Mouse (Mus musculus) liver, embryonic 14.5 days (tissue): ENCODE measurements around the gene Pikfyve. TPM values are rescaled to one million over a fixed set of nuclear protein-coding genes. Genes with fewer than 3 reads are reported as not detected.
"Not testable (repeated sequence)": the region's sequence is repeated elsewhere in the genome, so short reads cannot be mapped to it uniquely, and the experiment has no call there.

ENCODE experiments used
- ATAC-seq: fragments of 200-750 bp; cut with Nextera tagmentation; 2 replicates; pipeline ENCODE4 v1.8.0; 2017; ENCODE audit warnings: moderate number of reproducible peaks, mild to moderate bottlenecking, moderate library complexity; ENCODE audit not compliant: insufficient read depth
- DNase-seq, 3 experiments: peaks; one replicate each; pipeline ENCODE4 v3.0.0-alpha.2; 2012 to 2013; ENCODE audit warnings: low read depth in 3 of 3, low spot score in 3 of 3
- H3K27ac ChIP-seq: fragments of 300-500 bp; sonication (generic); 2 replicates; pipeline ENCODE4 v1.5.1; 2014; ENCODE audit warnings: moderate library complexity, mild to moderate bottlenecking, control low read depth, inconsistent platforms
- H3K27me3 ChIP-seq: fragments of 300-500 bp; sonication (generic); 2 replicates; pipeline ENCODE4 v1.6.1; 2014; ENCODE audit warnings: mild to moderate bottlenecking, low read length, moderate library complexity; ENCODE audit not compliant: control insufficient read depth, insufficient read depth
- H3K36me3 ChIP-seq: fragments of 300-500 bp; sonication (generic); replicated peaks from 2 replicates; pipeline ENCODE4 v1.6.1; 2014; ENCODE audit warnings: low read depth; ENCODE audit not compliant: control insufficient read depth, insufficient read depth
- H3K4me1 ChIP-seq, 2 experiments: fragments of 200-500 bp in 1 of 2; fragments of 300-500 bp in 1 of 2; sonication (generic) in 1 of 2; replicated peaks; 2 replicates each; pipeline ENCODE4 v1.6.1; 2012 to 2014; ENCODE audit warnings: antibody characterized with exemption in 1 of 2, inconsistent platforms in 1 of 2, low read length in 1 of 2; ENCODE audit not compliant: control insufficient read depth in 2 of 2, insufficient read depth in 2 of 2
- H3K4me2 ChIP-seq: fragments of 300-500 bp; sonication (generic); 2 replicates; pipeline ENCODE4 v1.6.1; 2014; ENCODE audit warnings: low read depth, mild to moderate bottlenecking, control low read depth, moderate library complexity
- H3K4me3 ChIP-seq, 2 experiments: fragments of 200-500 bp in 1 of 2; fragments of 300-500 bp in 1 of 2; sonication (generic) in 1 of 2; 2 replicates each; pipeline ENCODE4 v1.5.1; 2012 to 2014; ENCODE audit warnings: low read depth in 2 of 2, low read length in 2 of 2, mild to moderate bottlenecking in 2 of 2, control low read depth in 1 of 2, inconsistent platforms in 1 of 2, moderate library complexity in 1 of 2; ENCODE audit not compliant: insufficient read depth in 1 of 2
- H3K9ac ChIP-seq: fragments of 300-500 bp; sonication (generic); replicated peaks from 2 replicates; pipeline ENCODE4 v1.6.1; 2014; ENCODE audit warnings: mild to moderate bottlenecking, control low read depth, moderate library complexity
- H3K9me3 ChIP-seq: fragments of 300-500 bp; sonication (generic); 2 replicates; pipeline ENCODE4 v1.6.1; 2016; ENCODE audit warnings: low read length, mixed read lengths; ENCODE audit not compliant: control insufficient read depth
- CTCF ChIP-seq: IDR thresholded peaks from 2 replicates; pipeline ENCODE4 v1.5.1; 2016; ENCODE audit warnings: antibody characterized with exemption, low read depth, control low read depth
- EP300 ChIP-seq: IDR thresholded peaks from 2 replicates; pipeline ENCODE4 v1.6.1; 2016; ENCODE audit warnings: antibody characterized with exemption, low read depth
- WGBS: fragments of 180-500 bp; shearing (Covaris S2); extraction: QIAGEN DNeasy Blood & Tissue Kit; methylation state at CpG from one replicate; pipeline ENCODE4 v1.1.7; 2014; ENCODE audit not compliant: insufficient replicate concordance; 5-methylcytosine and 5-hydroxymethylcytosine counted together
- polyA plus RNA-seq, 2 experiments: library from polyadenylated mRNA; depleted of rRNA in 1 of 2; stranded (reverse) in 1 of 2; unstranded in 1 of 2; fragments of >200 nt; fragmentation: Nextera tagmentation in 1 of 2; extraction: Ambion mirVana in 1 of 2; gene quantifications; 2 replicates each; pipeline versions ENCODE4 v1.2.1 to v1.2.3; 2012 to 2014

Pikfyve gene
- polyA plus RNA-seq, 2 experiments = 2.6 to 5.1 TPM

GRCm38 (mm10) chr1:65213214-65213613 is 26.7 kb downstream of the Pikfyve start:
- H3K9ac ChIP-seq = no peak overlapping the region
- 62% methylated on average over 2 of the region's 2 CpGs for WGBS
- no peak overlapping the region for H3K4me2 ChIP-seq
- no peaks in the 10 kb centered on the region; the same call in 1 of the 2 replicates for H3K36me3 ChIP-seq
- H3K4me3 ChIP-seq = no peak overlapping the region
- no peak for ATAC-seq
- no peaks in the 10 kb centered on the region for H3K4me1 ChIP-seq
- H3K9me3 ChIP-seq = no peaks in the 10 kb centered on the region
- H3K27ac ChIP-seq = no peak overlapping the region
- H3K27me3 ChIP-seq = no peaks in the 10 kb centered on the region
- DNase-seq = no peak
- TF ChIP-seq EP300 (no peak), CTCF (no peak)

- ATAC-seq (no peak), DNase-seq (no peak)
- TF ChIP-seq EP300 (no peak), CTCF (no peak)
- Histone ChIP-seq H3K27me3 (no peaks in the 10 kb centered on the region), H3K27ac (no peak overlapping the region), H3K36me3 (no peaks in the 10 kb centered on the region; the same call in 1 of the 2 replicates), H3K4me1 (no peaks in the 10 kb centered on the region), H3K4me2 (no peak overlapping the region), H3K9me3 (no peaks in the 10 kb centered on the region), H3K9ac (no peak overlapping the region), H3K4me3 (no peak overlapping the region)
- WGBS = 74% methylated on average over 2 of the region's 2 CpGs
These were observed 31.1 kb downstream of the Pikfyve start for GRCm38 (mm10) chr1:65217567-65217966.

GRCm38 (mm10) chr1:65217972-65218371 is 31.5 kb downstream of the Pikfyve start:
- DNase-seq = no peak
- Histone ChIP-seq H3K4me3 (no peak overlapping the region), H3K9me3 (no peaks in the 10 kb centered on the region), H3K4me2 (no peak overlapping the region), H3K27me3 (no peaks in the 10 kb centered on the region), H3K4me1 (no peaks in the 10 kb centered on the region), H3K27ac (no peak overlapping the region), H3K36me3 (peaks cover 1% of the 10 kb centered on the region; the same call in 1 of the 2 replicates), H3K9ac (no peak overlapping the region)
- ATAC-seq = no peak
- TF ChIP-seq CTCF (no peak), EP300 (no peak)
- WGBS = 72% methylated on average over 1 of the region's 1 CpGs

GRCm38 (mm10) chr1:65223654-65224053 is 37.2 kb downstream of the Pikfyve start:
- Histone ChIP-seq H3K4me3 (no peak overlapping the region), H3K9me3 (no peaks in the 10 kb centered on the region), H3K27ac (no peak overlapping the region), H3K27me3 (no peaks in the 10 kb centered on the region), H3K4me2 (no peak overlapping the region), H3K4me1 (no peaks in the 10 kb centered on the region), H3K9ac (no peak overlapping the region), H3K36me3 (peaks cover 3% of the 10 kb centered on the region; the same call in 1 of the 2 replicates)
- ATAC-seq (no peak), DNase-seq (no peak)
- TF ChIP-seq EP300 (no peak), CTCF (no peak)
- 79% methylated on average over 2 of the region's 2 CpGs for WGBS

- H3K9me3 ChIP-seq = no peaks in the 10 kb centered on the region
- H3K27me3 ChIP-seq = no peaks in the 10 kb centered on the region
- WGBS = 72% methylated on average over 2 of the region's 2 CpGs
- no peak overlapping the region for H3K4me3 ChIP-seq
- H3K4me1 ChIP-seq = no peaks in the 10 kb centered on the region
- TF ChIP-seq EP300 = no peak
- H3K36me3 ChIP-seq = peaks cover 3% of the 10 kb centered on the region; the same call in 1 of the 2 replicates
- no peak overlapping the region for H3K27ac ChIP-seq
- ATAC-seq (no peak), DNase-seq (no peak)
- no peak overlapping the region for H3K9ac ChIP-seq
- no peak overlapping the region for H3K4me2 ChIP-seq
These were observed 41.2 kb downstream of the Pikfyve start for GRCm38 (mm10) chr1:65227681-65228080.

GRCm38 (mm10) chr1:65229768-65230167 is 43.3 kb downstream of the Pikfyve start:
- not testable (repeated sequence) for H3K4me1 ChIP-seq, H3K27ac ChIP-seq, H3K9me3 ChIP-seq, H3K27me3 ChIP-seq, H3K4me2 ChIP-seq, H3K9ac ChIP-seq, DNase-seq, ATAC-seq, H3K36me3 ChIP-seq, H3K4me3 ChIP-seq
- 63% methylated on average over 3 of the region's 3 CpGs for WGBS
